Comparison of ENCODE assay signal across 8 mouse cellular contexts in the genomic region with DNA sequence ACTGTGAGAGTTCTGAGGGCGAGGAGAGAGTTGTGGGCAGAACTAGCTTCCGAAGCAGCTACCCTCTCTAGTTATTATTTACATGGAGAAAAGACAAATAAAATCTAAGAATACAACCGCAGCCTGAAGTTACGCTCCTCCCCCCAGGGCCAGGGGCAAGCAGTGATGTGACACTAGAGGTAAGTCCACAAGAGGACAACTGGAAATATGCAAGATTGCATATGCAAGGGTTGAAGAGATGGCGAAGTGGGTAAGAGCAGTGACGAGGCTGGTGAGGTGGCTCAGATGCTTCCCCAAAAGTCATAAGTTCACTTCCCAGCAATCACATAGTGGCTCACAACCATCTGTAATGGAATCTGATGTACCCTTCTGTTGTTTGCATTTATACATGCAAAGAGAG. TPM values are rescaled to one million over a fixed set of nuclear protein-coding genes. Genes with fewer than 3 reads are reported as not detected.
DNase-seq lines count a peak whose midpoint lies in the region; ATAC-seq and TF ChIP-seq lines count a peak whose summit lies in the region.

No protein-coding gene starts in this region.

- peak overlapping the region; percentile 52 for H3K9ac ChIP-seq in heart, embryonic 11.5 days (ENCODE audit: low read depth, low read length)
- no peak overlapping the region for H3K9ac ChIP-seq in forebrain, embryonic 11.5 days (ENCODE audit: low read length)
- H3K9ac ChIP-seq in liver, embryonic 14.5 days (replicated peaks) = peak overlapping the region; percentile 85

- peaks cover 10% of the 10 kb centered on the region for H3K36me3 ChIP-seq in heart, embryonic 11.5 days (ENCODE audit: control insufficient read depth, insufficient read depth, low read length)
- H3K36me3 ChIP-seq in forebrain, embryonic 11.5 days (ENCODE audit: control insufficient read depth, insufficient read depth, low read length) = no peaks in the 10 kb centered on the region
- no peaks in the 10 kb centered on the region for H3K36me3 ChIP-seq in liver, embryonic 14.5 days (replicated peaks; ENCODE audit: control insufficient read depth, insufficient read depth, low read depth)

- no peak for TF ChIP-seq CTCF in liver, embryonic 14.5 days (IDR thresholded peaks at IDR 0.05; ENCODE audit: low read depth)

- ATAC-seq in heart, embryonic 11.5 days (replicated peaks; ENCODE audit: insufficient number of reproducible peaks, low FRiP score, low TSS enrichment) = no peak
- no peak for ATAC-seq in forebrain, embryonic 11.5 days (replicated peaks; ENCODE audit: low FRiP score)
- no peak for ATAC-seq in liver, embryonic 14.5 days (ENCODE audit: insufficient read depth)

- no peak for DNase-seq in heart, postnatal 4 days
- DNase-seq in 3T3-L1 (ENCODE audit: low read depth, low spot score) = peak; percentile 18
- DNase-seq in forebrain, embryonic 11.5 days (ENCODE audit: low spot score) = no peak
- no peak for DNase-seq in liver, embryonic 14.5 days (ENCODE audit: low read depth in 3 of 3, low spot score in 3 of 3)
- no peak for DNase-seq in right cerebral cortex, postnatal 4 days
- DNase-seq in cerebellum, postnatal 25 days = no peak
- no peak for DNase-seq in frontal cortex, adult 2 months (ENCODE audit: extremely low spot score in 1 of 2, low spot score in 1 of 2)

- H3K27me3 ChIP-seq in heart, embryonic 11.5 days (ENCODE audit: control insufficient read depth, insufficient read depth, low read length) = no peaks in the 10 kb centered on the region
- H3K27me3 ChIP-seq in forebrain, embryonic 11.5 days (ENCODE audit: control insufficient read depth, insufficient read depth, low read length) = no peaks in the 10 kb centered on the region
- H3K27me3 ChIP-seq in liver, embryonic 14.5 days (ENCODE audit: control insufficient read depth, insufficient read depth, low read length) = no peaks in the 10 kb centered on the region

- 86% methylated on average over 6 of the region's 6 CpGs for WGBS in heart, embryonic 11.5 days (ENCODE audit: insufficient replicate concordance)
- 89% methylated on average over 6 of the region's 6 CpGs for WGBS in forebrain, embryonic 11.5 days
- 60% methylated on average over 6 of the region's 6 CpGs for WGBS in liver, embryonic 14.5 days (ENCODE audit: insufficient replicate concordance)

- H3K4me3 ChIP-seq in heart, embryonic 11.5 days (ENCODE audit: low read depth, low read length) = peak overlapping the region; percentile 65
- peak overlapping the region; percentile 57 for H3K4me3 ChIP-seq in forebrain, embryonic 11.5 days (ENCODE audit: low read depth, low read length)
- peak overlapping the region; percentile 60 to 95; a peak in 3 of 4 replicates for H3K4me3 ChIP-seq in liver, embryonic 14.5 days (ENCODE audit: insufficient read depth in 1 of 2, low read depth in 2 of 2, low read length in 2 of 2)

- peak overlapping the region; percentile 59 for H3K4me2 ChIP-seq in heart, embryonic 11.5 days
- peak overlapping the region; percentile 31; the same call in 1 of the 2 replicates for H3K4me2 ChIP-seq in forebrain, embryonic 11.5 days (ENCODE audit: low read depth, low read length, severe bottlenecking)
- peak overlapping the region; percentile 87 for H3K4me2 ChIP-seq in liver, embryonic 14.5 days (ENCODE audit: low read depth)

- TF ChIP-seq EP300 in liver, embryonic 14.5 days (IDR thresholded peaks at IDR 0.05; ENCODE audit: low read depth) = no peak

- peaks cover 13% of the 10 kb centered on the region for H3K4me1 ChIP-seq in heart, embryonic 11.5 days (ENCODE audit: control insufficient read depth, insufficient read depth, low read length)
- H3K4me1 ChIP-seq in forebrain, embryonic 11.5 days (replicated peaks; ENCODE audit: control insufficient read depth, insufficient read depth, low read length) = peaks cover 2% of the 10 kb centered on the region; the same call in 1 of the 2 replicates
- peaks cover 11 to 12% of the 10 kb centered on the region in 2 experiments for H3K4me1 ChIP-seq in liver, embryonic 14.5 days (replicated peaks; ENCODE audit: control insufficient read depth in 2 of 2, insufficient read depth in 2 of 2, low read length in 1 of 2)

- no peaks in the 10 kb centered on the region for H3K9me3 ChIP-seq in heart, embryonic 11.5 days (replicated peaks; ENCODE audit: control insufficient read depth, low read length)
- H3K9me3 ChIP-seq in forebrain, embryonic 11.5 days (ENCODE audit: control insufficient read depth, low read length) = no peaks in the 10 kb centered on the region
- no peaks in the 10 kb centered on the region for H3K9me3 ChIP-seq in liver, embryonic 14.5 days (ENCODE audit: control insufficient read depth, low read length)

- H3K27ac ChIP-seq in heart, embryonic 11.5 days (ENCODE audit: low read depth, low read length) = peak overlapping the region; percentile 85
- 0 out of 2 replicates have a peak overlapping the region, but pooled peaks have one; percentile 42 for H3K27ac ChIP-seq in forebrain, embryonic 11.5 days (ENCODE audit: low read depth, low read length)
- peak overlapping the region; percentile 87 for H3K27ac ChIP-seq in liver, embryonic 14.5 days

RNA-seq across cellular contexts. Expression of a gene that starts 0.9 kb away (rescaled TPM):
- polyA plus RNA-seq in heart, embryonic 11.5 days (2014; fragmentation: Nextera tagmentation; extraction: Ambion mirVana) = 44.1 and 53.2 TPM in 2 replicates
- total RNA-seq in heart, postnatal 4 days (2021) = 10 to 100 TPM; 79.9 to 85.2 TPM
- 31.6 and 39.2 TPM in 2 replicates for polyA plus RNA-seq in forebrain, embryonic 11.5 days (2014; fragmentation: Nextera tagmentation; extraction: Ambion mirVana)
- polyA plus RNA-seq in liver, embryonic 14.5 days (2012; rRNA removed) = 9.4 and 11.0 TPM in 2 replicates
- 16.0 and 17.5 TPM in 2 replicates for polyA plus RNA-seq in liver, embryonic 14.5 days (2014; fragmentation: Nextera tagmentation; extraction: Ambion mirVana)
- 75.9 and 77.3 TPM in 2 replicates for polyA plus RNA-seq in frontal cortex, adult 2 months (2012; rRNA removed)

RNA-seq across cellular contexts. Expression of a gene that starts 1.7 kb away (rescaled TPM):
- polyA plus RNA-seq in heart, embryonic 11.5 days (2014; fragmentation: Nextera tagmentation; extraction: Ambion mirVana) = 13.6 and 55.4 TPM in 2 replicates
- total RNA-seq in heart, postnatal 4 days (2021) = 1 to 10 TPM; 1.7 to 1.8 TPM
- polyA plus RNA-seq in forebrain, embryonic 11.5 days (2014; fragmentation: Nextera tagmentation; extraction: Ambion mirVana) = 1.6 and 1.9 TPM in 2 replicates
- polyA plus RNA-seq in liver, embryonic 14.5 days (2012; rRNA removed) = 2,859 and 3,167 TPM in 2 replicates
- 5,173 and 5,415 TPM in 2 replicates for polyA plus RNA-seq in liver, embryonic 14.5 days (2014; fragmentation: Nextera tagmentation; extraction: Ambion mirVana)
- polyA plus RNA-seq in frontal cortex, adult 2 months (2012; rRNA removed) = 3.9 and 5.2 TPM in 2 replicates

RNA-seq across cellular contexts. Expression of a gene that starts 9.4 kb away (rescaled TPM):
- polyA plus RNA-seq in heart, embryonic 11.5 days (2014; fragmentation: Nextera tagmentation; extraction: Ambion mirVana) = 0.11 and 0.19 TPM in 2 replicates
- not detected for total RNA-seq in heart, postnatal 4 days (2021)
- 0.17 and 0.23 TPM in 2 replicates for polyA plus RNA-seq in forebrain, embryonic 11.5 days (2014; fragmentation: Nextera tagmentation; extraction: Ambion mirVana)
- polyA plus RNA-seq in liver, embryonic 14.5 days (2012; rRNA removed) = 1.0 TPM in 2 replicates
- 0.62 and 0.88 TPM in 2 replicates for polyA plus RNA-seq in liver, embryonic 14.5 days (2014; fragmentation: Nextera tagmentation; extraction: Ambion mirVana)
- 0.10 and 0.17 TPM in 2 replicates for polyA plus RNA-seq in frontal cortex, adult 2 months (2012; rRNA removed)

RNA-seq across cellular contexts. Expression of a gene that starts 11.0 kb away (rescaled TPM):
- polyA plus RNA-seq in heart, embryonic 11.5 days (2014; fragmentation: Nextera tagmentation; extraction: Ambion mirVana) = 12.1 and 18.4 TPM in 2 replicates
- total RNA-seq in heart, postnatal 4 days (2021) = 10 to 100 TPM in 1 of 2 experiments, 1 to 10 TPM in 1; 8.7 to 10.1 TPM
- 18.4 and 18.6 TPM in 2 replicates for polyA plus RNA-seq in forebrain, embryonic 11.5 days (2014; fragmentation: Nextera tagmentation; extraction: Ambion mirVana)
- 50.1 and 74.3 TPM in 2 replicates for polyA plus RNA-seq in liver, embryonic 14.5 days (2012; rRNA removed)
- 87.8 and 104 TPM in 2 replicates for polyA plus RNA-seq in liver, embryonic 14.5 days (2014; fragmentation: Nextera tagmentation; extraction: Ambion mirVana)
- 37.1 and 40.6 TPM in 2 replicates for polyA plus RNA-seq in frontal cortex, adult 2 months (2012; rRNA removed)

RNA-seq across cellular contexts. Expression of a gene that starts 27.1 kb away (rescaled TPM):
- polyA plus RNA-seq in heart, embryonic 11.5 days (2014; fragmentation: Nextera tagmentation; extraction: Ambion mirVana) = 1.5 and 1.7 TPM in 2 replicates
- total RNA-seq in heart, postnatal 4 days (2021) = 1 to 10 TPM; 8.2 to 8.7 TPM
- polyA plus RNA-seq in forebrain, embryonic 11.5 days (2014; fragmentation: Nextera tagmentation; extraction: Ambion mirVana) = 6.6 and 7.1 TPM in 2 replicates
- 0.11 and 0.17 TPM in 2 replicates for polyA plus RNA-seq in liver, embryonic 14.5 days (2012; rRNA removed)
- 0.13 and 0.25 TPM in 2 replicates for polyA plus RNA-seq in liver, embryonic 14.5 days (2014; fragmentation: Nextera tagmentation; extraction: Ambion mirVana)
- polyA plus RNA-seq in frontal cortex, adult 2 months (2012; rRNA removed) = 10.2 and 10.9 TPM in 2 replicates

Comparison
In these comparisons a context has a peak if more than half of its experiments do, and no peak if none do; other contexts are left out.
1. H3K4me2 ChIP-seq: peak in every context shown above with its lines; median percentile 87 in liver, embryonic 14.5 days; 59 in heart, embryonic 11.5 days; 31 in forebrain, embryonic 11.5 days.
2. RNA of a gene that starts 1.7 kb away (polyA plus RNA-seq): 2,859 to 5,415 TPM in liver, embryonic 14.5 days; 13.6 to 55.4 TPM in heart, embryonic 11.5 days, 3.9 to 5.2 TPM in frontal cortex, adult 2 months and 1.6 to 1.9 TPM in forebrain, embryonic 11.5 days; every median in the first group is over 10 times any median in the second.
3. Peak in every context shown above with its lines, with median percentiles within 50 percentile points of each other: H3K27ac ChIP-seq and H3K4me3 ChIP-seq.